Mouse (Mus musculus): ENCODE measurements around the gene Cbfb. TPM values are rescaled to one million over a fixed set of nuclear protein-coding genes. Genes with fewer than 3 reads are reported as not detected.

Cbfb gene
- polyA plus RNA-seq, 1 experiment from 2014 or later: 33.5 TPM

DNA sequence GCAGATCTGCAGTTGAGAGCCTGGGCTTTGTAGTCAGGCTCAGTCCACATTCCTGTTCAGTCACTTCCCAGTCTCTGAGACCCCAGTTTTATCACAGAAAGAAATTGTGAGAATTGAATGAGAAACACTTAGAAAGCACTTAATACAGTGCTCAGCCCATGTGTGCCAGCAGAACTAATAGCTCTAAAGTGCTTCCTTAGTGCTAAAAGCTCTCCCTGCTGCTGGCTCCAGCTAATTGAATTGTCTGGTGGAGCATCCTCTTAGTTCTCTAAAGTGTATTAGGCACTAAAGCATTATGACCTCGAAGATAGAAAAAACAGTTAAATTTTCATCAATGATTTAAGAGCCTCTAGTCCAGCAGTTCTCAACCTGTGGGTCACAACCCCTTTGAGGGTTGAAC is 35.3 kb downstream of the Cbfb start:
- WGBS: 74% methylated on average over 1 of the region's 1 CpGs
- ATAC-seq (ENCODE audit: low FRiP score, low TSS enrichment) (no peak), DNase-seq (ENCODE audit: low spot score) (no peak)
- H3K9me3 ChIP-seq (ENCODE audit: control insufficient read depth, low read length): no peaks in the 10 kb centered on the region
- H3K4me2 ChIP-seq (replicated peaks; ENCODE audit: low read depth): no peak overlapping the region
- H3K36me3 ChIP-seq (ENCODE audit: control insufficient read depth, insufficient read depth, low read length): peaks cover 2% of the 10 kb centered on the region; the same call in 1 of the 2 replicates
- no peak overlapping the region for H3K27ac ChIP-seq (replicated peaks)
- TF ChIP-seq EP300 (optimal IDR thresholded peaks at IDR 0.05) (no peak), CTCF (IDR thresholded peaks at IDR 0.05; ENCODE audit: low read depth) (no peak)
- no peaks in the 10 kb centered on the region for H3K4me1 ChIP-seq (replicated peaks; ENCODE audit: control insufficient read depth, insufficient read depth)
- no peak overlapping the region for H3K4me3 ChIP-seq (ENCODE audit: low read depth, low read length)
- no peak overlapping the region for H3K9ac ChIP-seq (ENCODE audit: low read length)
- no peaks in the 10 kb centered on the region for H3K27me3 ChIP-seq (ENCODE audit: control insufficient read depth, insufficient read depth, low read length)

DNA sequence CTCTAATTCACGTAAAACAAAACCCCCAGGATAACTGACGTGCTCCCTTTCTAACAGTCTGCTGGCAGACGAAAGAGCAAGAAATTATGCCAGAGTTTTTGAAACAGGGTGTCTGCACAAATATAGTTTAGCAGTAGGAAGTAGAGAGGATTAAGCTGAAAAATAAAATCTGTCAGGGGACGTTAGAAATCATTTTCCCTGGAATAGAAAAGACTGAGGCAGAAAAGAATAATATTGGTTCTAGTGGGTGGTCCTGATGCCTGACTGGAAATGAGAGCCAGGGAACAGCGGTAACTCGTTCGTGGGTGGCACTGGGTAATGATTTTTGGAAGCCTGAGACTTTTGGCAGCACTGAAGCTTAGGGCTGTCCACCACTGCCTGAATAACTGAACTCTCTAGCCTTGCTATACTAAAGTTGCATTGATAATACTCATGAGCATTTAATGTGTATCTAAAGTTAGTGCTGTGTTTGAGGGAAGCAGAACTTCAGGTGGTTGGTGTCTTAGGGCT is 36.3 kb downstream of the Cbfb start:
- Histone ChIP-seq H3K9ac (ENCODE audit: low read length) (no peak overlapping the region), H3K9me3 (ENCODE audit: control insufficient read depth, low read length) (no peaks in the 10 kb centered on the region), H3K36me3 (ENCODE audit: control insufficient read depth, insufficient read depth, low read length) (peaks cover 2% of the 10 kb centered on the region; the same call in 1 of the 2 replicates), H3K4me2 (replicated peaks; ENCODE audit: low read depth) (no peak overlapping the region), H3K27ac (replicated peaks) (no peak overlapping the region), H3K4me1 (replicated peaks; ENCODE audit: control insufficient read depth, insufficient read depth) (no peaks in the 10 kb centered on the region), H3K27me3 (ENCODE audit: control insufficient read depth, insufficient read depth, low read length) (no peaks in the 10 kb centered on the region), H3K4me3 (ENCODE audit: low read depth, low read length) (no peak overlapping the region)
- TF ChIP-seq EP300 (optimal IDR thresholded peaks at IDR 0.05): no peak
- TF ChIP-seq CTCF (IDR thresholded peaks at IDR 0.05; ENCODE audit: low read depth): no peak
- no peak for ATAC-seq (ENCODE audit: low FRiP score, low TSS enrichment)
- DNase-seq (ENCODE audit: low spot score): no peak
- 40% methylated on average over 7 of the region's 7 CpGs for WGBS

DNA sequence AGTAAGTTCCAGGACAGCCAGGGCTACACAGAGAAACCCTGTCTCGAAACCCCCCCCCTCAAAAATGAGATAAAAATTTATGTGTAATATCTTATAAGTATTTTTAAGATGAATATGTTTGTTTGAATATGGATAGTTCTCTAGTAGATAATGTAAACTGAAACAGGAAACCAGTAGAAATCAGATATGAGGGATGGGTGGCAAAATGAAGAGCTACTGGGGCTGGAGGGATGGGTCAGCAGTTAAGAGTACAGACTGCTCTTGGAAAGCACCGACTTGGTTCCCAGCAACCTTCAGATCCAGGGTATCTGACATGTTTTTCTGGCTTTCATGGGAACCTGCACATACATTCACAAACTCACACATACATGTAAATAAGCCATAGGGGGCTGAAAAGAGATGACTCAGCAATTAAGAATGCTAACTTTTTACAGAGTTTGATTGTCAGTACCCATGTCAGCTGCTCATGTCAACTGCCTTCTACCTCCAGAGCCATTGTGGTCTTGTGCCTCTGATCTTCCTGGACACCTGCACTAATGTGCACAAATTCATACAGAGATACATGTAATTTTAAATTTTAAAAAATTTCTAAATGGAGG is 37.3 kb downstream of the Cbfb start:
- Histone ChIP-seq H3K4me1 (replicated peaks; ENCODE audit: control insufficient read depth, insufficient read depth) (no peaks in the 10 kb centered on the region), H3K9ac (ENCODE audit: low read length) (no peak overlapping the region), H3K36me3 (ENCODE audit: control insufficient read depth, insufficient read depth, low read length) (peaks cover 2% of the 10 kb centered on the region; the same call in 1 of the 2 replicates), H3K4me2 (replicated peaks; ENCODE audit: low read depth) (no peak overlapping the region), H3K27me3 (ENCODE audit: control insufficient read depth, insufficient read depth, low read length) (no peaks in the 10 kb centered on the region), H3K4me3 (ENCODE audit: low read depth, low read length) (no peak overlapping the region), H3K9me3 (ENCODE audit: control insufficient read depth, low read length) (no peaks in the 10 kb centered on the region), H3K27ac (replicated peaks) (no peak overlapping the region)
- DNase-seq (ENCODE audit: low spot score) (no peak), ATAC-seq (ENCODE audit: low FRiP score, low TSS enrichment) (no peak)
- TF ChIP-seq EP300 (optimal IDR thresholded peaks at IDR 0.05) (no peak), CTCF (IDR thresholded peaks at IDR 0.05; ENCODE audit: low read depth) (no peak)
- WGBS: 85% methylated on average over 2 of the region's 2 CpGs

DNA sequence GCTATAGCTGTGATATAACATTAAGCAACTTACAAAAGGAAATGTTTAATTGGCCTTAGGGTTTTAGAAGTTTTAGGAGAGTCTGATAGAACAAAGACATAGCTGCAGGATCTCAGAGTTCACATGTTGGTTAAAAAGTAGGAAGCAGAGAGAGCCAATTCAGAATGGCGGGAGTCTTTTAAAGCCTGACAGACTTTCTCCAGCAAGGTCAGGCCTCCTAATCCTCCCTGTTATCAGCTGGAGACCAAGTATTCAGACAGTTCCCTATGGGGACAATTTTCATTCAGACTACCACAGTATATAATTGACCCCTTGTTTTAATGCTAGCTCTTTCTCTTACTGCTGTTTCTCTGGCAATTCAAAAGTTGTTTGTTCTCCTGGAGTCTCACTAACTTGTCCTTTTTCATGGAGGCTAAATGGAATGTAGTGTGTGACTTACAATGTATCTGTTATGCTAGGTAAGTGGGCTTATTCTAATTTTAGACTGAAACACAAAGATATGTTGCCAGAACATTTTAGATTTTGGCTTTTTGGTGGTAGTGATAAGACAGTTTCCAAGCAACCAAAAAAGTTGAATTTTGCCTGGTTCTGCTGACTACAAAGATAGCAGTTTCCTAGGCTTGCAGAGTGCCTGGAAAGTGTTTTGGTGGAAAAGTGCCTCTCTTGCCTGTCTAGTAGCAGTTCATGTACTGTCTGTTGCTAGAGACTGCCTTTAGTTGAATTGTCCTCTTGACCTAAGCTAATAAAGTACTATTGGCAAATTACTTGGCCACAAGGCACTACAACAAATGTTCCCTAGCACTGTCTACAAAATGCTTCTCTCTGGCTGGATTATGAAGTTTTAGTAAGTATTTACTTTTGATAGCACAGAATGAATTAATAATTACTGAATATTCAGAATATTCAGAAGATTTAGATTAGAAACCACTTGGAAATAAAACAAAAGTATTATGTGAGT is 39.0 kb downstream of the Cbfb start:
- 86% methylated on average over 1 of the region's 1 CpGs for WGBS
- Histone ChIP-seq H3K27ac (replicated peaks) (no peak overlapping the region), H3K9ac (ENCODE audit: low read length) (no peak overlapping the region), H3K27me3 (ENCODE audit: control insufficient read depth, insufficient read depth, low read length) (no peaks in the 10 kb centered on the region), H3K4me1 (replicated peaks; ENCODE audit: control insufficient read depth, insufficient read depth) (no peaks in the 10 kb centered on the region), H3K36me3 (ENCODE audit: control insufficient read depth, insufficient read depth, low read length) (no peaks in the 10 kb centered on the region), H3K4me2 (replicated peaks; ENCODE audit: low read depth) (no peak overlapping the region), H3K9me3 (ENCODE audit: control insufficient read depth, low read length) (no peaks in the 10 kb centered on the region), H3K4me3 (ENCODE audit: low read depth, low read length) (no peak overlapping the region)
- no peak for DNase-seq (ENCODE audit: low spot score)
- no peak for ATAC-seq (ENCODE audit: low FRiP score, low TSS enrichment)
- TF ChIP-seq CTCF (IDR thresholded peaks at IDR 0.05; ENCODE audit: low read depth) (no peak), EP300 (optimal IDR thresholded peaks at IDR 0.05) (no peak)

DNA sequence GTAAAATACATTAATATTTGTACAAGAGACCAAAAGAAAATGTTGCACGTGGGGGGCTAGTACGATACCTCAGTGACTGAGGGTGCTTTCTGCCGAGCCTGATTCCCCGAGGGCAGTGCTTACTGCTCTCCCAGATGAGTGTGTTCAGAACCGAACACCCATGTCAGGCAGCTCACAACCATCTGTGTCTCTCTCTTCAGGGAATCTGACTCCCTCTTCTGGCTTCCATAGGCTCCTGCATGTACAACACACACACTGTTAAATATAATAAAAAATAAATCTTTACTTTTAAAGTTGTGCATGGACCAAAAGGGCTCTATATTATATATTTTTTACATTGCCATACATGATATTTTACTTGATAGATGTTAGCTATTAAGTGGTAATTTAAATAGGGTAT is 43.6 kb downstream of the Cbfb start:
- DNase-seq (ENCODE audit: low spot score) (no peak), ATAC-seq (ENCODE audit: low FRiP score, low TSS enrichment) (no peak)
- WGBS: 90% methylated on average over 5 of the region's 5 CpGs
- no peaks in the 10 kb centered on the region for H3K9me3 ChIP-seq (ENCODE audit: control insufficient read depth, low read length)
- H3K27ac ChIP-seq (replicated peaks): no peak overlapping the region
- no peak overlapping the region for H3K4me3 ChIP-seq (ENCODE audit: low read depth, low read length)
- no peaks in the 10 kb centered on the region for H3K27me3 ChIP-seq (ENCODE audit: control insufficient read depth, insufficient read depth, low read length)
- H3K4me1 ChIP-seq (replicated peaks; ENCODE audit: control insufficient read depth, insufficient read depth): no peaks in the 10 kb centered on the region
- peak; percentile 54 for TF ChIP-seq CTCF (IDR thresholded peaks at IDR 0.05; ENCODE audit: low read depth)
- no peak for TF ChIP-seq EP300 (optimal IDR thresholded peaks at IDR 0.05)
- H3K4me2 ChIP-seq (replicated peaks; ENCODE audit: low read depth): no peak overlapping the region
- H3K9ac ChIP-seq (ENCODE audit: low read length): no peak overlapping the region
- no peaks in the 10 kb centered on the region for H3K36me3 ChIP-seq (ENCODE audit: control insufficient read depth, insufficient read depth, low read length)

Data from stomach, postnatal 0 days (tissue).